Mouse (Mus musculus): ENCODE measurements around the gene Cul1. TPM values are rescaled to one million over a fixed set of nuclear protein-coding genes. Genes with fewer than 3 reads are reported as not detected.
"Not testable (repeated sequence)": the region's sequence is repeated elsewhere in the genome, so short reads cannot be mapped to it uniquely, and the experiment has no call there.

Gene Cul1
- 147 and 221 TPM in 2 replicates for polyA plus RNA-seq (2011; ENCODE audit: insufficient read length, low read depth, missing spikeins)

GRCm38 (mm10) chr6:47453098-47453497 is at the start of gene Cul1:
Cul1 (plus strand) TSS chr6:47453398.
- TF ChIP-seq CTCF (IDR thresholded peaks at IDR 0.05; ENCODE audit: borderline replicate concordance, insufficient read depth, low read length) (no peak), POLR2A (IDR thresholded peaks at IDR 0.05; ENCODE audit: low read depth, low read length) (no peak; the same call in 1 of the 2 replicates)
- peak within 1 kb of the TSS; percentile 78 for H3K27ac ChIP-seq (ENCODE audit: insufficient read depth, low read length)

GRCm38 (mm10) chr6:47404419-47405382 is 48.5 kb upstream of the Cul1 start:
- TF ChIP-seq CTCF (IDR thresholded peaks at IDR 0.05; ENCODE audit: borderline replicate concordance, insufficient read depth, low read length): no peak
- TF ChIP-seq POLR2A (IDR thresholded peaks at IDR 0.05; ENCODE audit: low read depth, low read length): no peak
- Histone ChIP-seq H3K4me3 (ENCODE audit: insufficient read depth, low read length) (no peak overlapping the region), H3K4me1 (ENCODE audit: control insufficient read depth, insufficient read depth, low read length) (no peaks in the 10 kb centered on the region), H3K27ac (ENCODE audit: insufficient read depth, low read length) (peak overlapping the region; percentile 50; the same call in 1 of the 2 replicates)

More at GRCm38 (mm10) chr6:47453098-47453497, at the start of gene Cul1:
- Histone ChIP-seq H3K4me3 (ENCODE audit: insufficient read depth, low read length) (peak within 1 kb of the TSS; percentile 99), H3K4me1 (ENCODE audit: control insufficient read depth, insufficient read depth, low read length) (no peaks in the 10 kb centered on the region)

- Histone ChIP-seq H3K4me3 (ENCODE audit: insufficient read depth, low read length) (no peak overlapping the region), H3K27ac (ENCODE audit: insufficient read depth, low read length) (no peak overlapping the region), H3K4me1 (ENCODE audit: control insufficient read depth, insufficient read depth, low read length) (no peaks in the 10 kb centered on the region)
- TF ChIP-seq CTCF (IDR thresholded peaks at IDR 0.05; ENCODE audit: borderline replicate concordance, insufficient read depth, low read length) (no peak), POLR2A (IDR thresholded peaks at IDR 0.05; ENCODE audit: low read depth, low read length) (no peak)
Measured at GRCm38 (mm10) chr6:47412886-47413606, 40.2 kb upstream of the Cul1 start.

DNA sequence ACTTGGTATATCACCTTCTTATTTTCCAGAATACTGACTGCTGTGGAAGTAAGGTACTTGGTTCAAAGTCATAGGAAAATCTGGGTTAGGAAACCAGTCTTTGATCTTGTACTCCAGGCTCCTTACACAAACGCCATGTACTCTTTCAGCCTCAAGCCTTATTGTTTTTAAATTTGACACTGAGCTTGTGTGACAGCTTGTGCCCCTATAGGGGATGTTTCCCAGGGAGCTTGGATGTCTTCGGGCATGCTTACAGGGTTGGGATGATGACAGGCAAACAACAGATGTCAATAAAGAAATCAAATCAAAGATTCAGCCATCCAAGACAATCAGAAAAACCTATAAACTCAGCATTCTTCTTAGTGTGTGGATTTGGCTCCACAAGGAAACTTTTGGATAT is 39.5 kb upstream of the Cul1 start:
- H3K27ac ChIP-seq (ENCODE audit: insufficient read depth, low read length): no peak overlapping the region
- H3K4me3 ChIP-seq (ENCODE audit: insufficient read depth, low read length): no peak overlapping the region
- no peaks in the 10 kb centered on the region for H3K4me1 ChIP-seq (ENCODE audit: control insufficient read depth, insufficient read depth, low read length)
- no peak for TF ChIP-seq CTCF (IDR thresholded peaks at IDR 0.05; ENCODE audit: borderline replicate concordance, insufficient read depth, low read length)
- TF ChIP-seq POLR2A (IDR thresholded peaks at IDR 0.05; ENCODE audit: low read depth, low read length): no peak

GRCm38 (mm10) chr6:47418691-47419090 is 34.5 kb upstream of the Cul1 start:
- H3K4me1 ChIP-seq (ENCODE audit: control insufficient read depth, insufficient read depth, low read length): no peaks in the 10 kb centered on the region
- no peak overlapping the region for H3K27ac ChIP-seq (ENCODE audit: insufficient read depth, low read length)
- H3K4me3 ChIP-seq (ENCODE audit: insufficient read depth, low read length): no peak overlapping the region
- TF ChIP-seq CTCF (IDR thresholded peaks at IDR 0.05; ENCODE audit: borderline replicate concordance, insufficient read depth, low read length) (no peak), POLR2A (IDR thresholded peaks at IDR 0.05; ENCODE audit: low read depth, low read length) (no peak)

- H3K27ac ChIP-seq (ENCODE audit: insufficient read depth, low read length): no peak overlapping the region
- H3K4me1 ChIP-seq (ENCODE audit: control insufficient read depth, insufficient read depth, low read length): no peaks in the 10 kb centered on the region
- no peak overlapping the region for H3K4me3 ChIP-seq (ENCODE audit: insufficient read depth, low read length)
- no peak for TF ChIP-seq POLR2A (IDR thresholded peaks at IDR 0.05; ENCODE audit: low read depth, low read length)
- TF ChIP-seq CTCF (IDR thresholded peaks at IDR 0.05; ENCODE audit: borderline replicate concordance, insufficient read depth, low read length): no peak
Measured at GRCm38 (mm10) chr6:47420156-47420555, 33.0 kb upstream of the Cul1 start.

- no peak for TF ChIP-seq POLR2A (IDR thresholded peaks at IDR 0.05; ENCODE audit: low read depth, low read length)
- no peak for TF ChIP-seq CTCF (IDR thresholded peaks at IDR 0.05; ENCODE audit: borderline replicate concordance, insufficient read depth, low read length)
- no peaks in the 10 kb centered on the region for H3K4me1 ChIP-seq (ENCODE audit: control insufficient read depth, insufficient read depth, low read length)
- H3K4me3 ChIP-seq (ENCODE audit: insufficient read depth, low read length): no peak overlapping the region
- H3K27ac ChIP-seq (ENCODE audit: insufficient read depth, low read length): no peak overlapping the region
Measured at GRCm38 (mm10) chr6:47421221-47421620, 32.0 kb upstream of the Cul1 start.

GRCm38 (mm10) chr6:47426136-47426535 is 27.1 kb upstream of the Cul1 start:
- no peaks in the 10 kb centered on the region for H3K4me1 ChIP-seq (ENCODE audit: control insufficient read depth, insufficient read depth, low read length)
- no peak for TF ChIP-seq POLR2A (IDR thresholded peaks at IDR 0.05; ENCODE audit: low read depth, low read length)
- no peak for TF ChIP-seq CTCF (IDR thresholded peaks at IDR 0.05; ENCODE audit: borderline replicate concordance, insufficient read depth, low read length)
- no peak overlapping the region for H3K27ac ChIP-seq (ENCODE audit: insufficient read depth, low read length)

DNA sequence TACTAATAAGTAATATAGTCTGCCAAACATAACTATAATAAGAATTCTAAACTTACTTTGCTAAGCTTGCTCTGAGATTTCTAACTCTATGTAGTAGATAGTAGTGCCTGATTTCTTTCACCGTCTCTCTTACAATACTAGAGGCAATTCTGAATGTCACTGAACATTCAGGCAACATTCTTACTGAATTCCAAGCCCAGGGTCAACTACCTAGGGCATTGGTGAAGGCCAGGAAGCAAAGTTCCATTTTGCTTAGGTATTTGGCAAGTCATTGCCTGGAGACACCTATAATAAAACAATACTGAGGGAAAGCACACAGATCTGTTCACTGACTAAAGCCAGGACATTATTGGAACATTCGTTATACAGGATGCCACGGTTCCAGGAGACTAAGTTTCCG is 26.6 kb upstream of the Cul1 start:
- not testable (repeated sequence) for H3K4me3 ChIP-seq (ENCODE audit: insufficient read depth, low read length); H3K27ac ChIP-seq (ENCODE audit: insufficient read depth, low read length)

More at GRCm38 (mm10) chr6:47426136-47426535, 27.1 kb upstream of the Cul1 start:
- H3K4me3 ChIP-seq (ENCODE audit: insufficient read depth, low read length): no peak overlapping the region

GRCm38 (mm10) chr6:47432795-47433194 is 20.4 kb upstream of the Cul1 start:
- H3K4me3 ChIP-seq (ENCODE audit: insufficient read depth, low read length); H3K4me1 ChIP-seq (ENCODE audit: control insufficient read depth, insufficient read depth, low read length); H3K27ac ChIP-seq (ENCODE audit: insufficient read depth, low read length): not testable (repeated sequence)

More for the DNA sequence above, 26.6 kb upstream of the Cul1 start:
- H3K4me1 ChIP-seq (ENCODE audit: control insufficient read depth, insufficient read depth, low read length): not testable (repeated sequence)

Data from embryonic fibroblast, embryonic 13.5 days (primary cell).